20 mouse cellular contexts compared by ENCODE assay signal in genomic region chr1:24686235-24687021, GRCm38 (mm10). TPM values are rescaled to one million over a fixed set of nuclear protein-coding genes. Genes with fewer than 3 reads are reported as not detected.
A peak's percentile ranks its signal among the peaks of the same experiment; 100 is the strongest.
DNase-seq lines count a peak whose midpoint lies in the region; ATAC-seq and TF ChIP-seq lines count a peak whose summit lies in the region.
"Had no signal": no experiment of that assay in that cellular context is flagged by ENCODE, and none has a peak within 500 bp of the region (broad histone marks: within the 10 kb centered on the region; RNA-seq: fewer than 3 reads in every experiment).

No protein-coding gene starts in this region.

- 81% methylated on average over 4 of the region's 4 CpGs for WGBS in forebrain, embryonic 13.5 days
- 93% methylated on average over 4 of the region's 4 CpGs for WGBS in forebrain, embryonic 11.5 days
- 93% methylated on average over 4 of the region's 4 CpGs for WGBS in liver, adult 2 months
- 96% methylated on average over 4 of the region's 4 CpGs for WGBS in limb, embryonic 10.5 days

- no peak overlapping the region for H3K9ac ChIP-seq in forebrain, embryonic 13.5 days
- H3K9ac ChIP-seq in forebrain, embryonic 11.5 days (ENCODE audit: low read length): no peak overlapping the region
- no peak overlapping the region for H3K9ac ChIP-seq in liver, adult 2 months (ENCODE audit: low read depth, low read length)
- H3K9ac ChIP-seq: embryonic facial prominence, embryonic 13.5 days; heart, embryonic 15.5 days; hindbrain, embryonic 13.5 days had no signal

- no peaks in the 10 kb centered on the region for H3K27me3 ChIP-seq in forebrain, embryonic 13.5 days
- H3K27me3 ChIP-seq in forebrain, embryonic 11.5 days (ENCODE audit: control insufficient read depth, insufficient read depth, low read length): no peaks in the 10 kb centered on the region
- H3K27me3 ChIP-seq in liver, adult 2 months (ENCODE audit: control insufficient read depth, insufficient read depth, low read length): no peaks in the 10 kb centered on the region
- no peaks in the 10 kb centered on the region for H3K27me3 ChIP-seq in limb, embryonic 10.5 days (ENCODE audit: low read depth, poor library complexity, severe bottlenecking)
- H3K27me3 ChIP-seq: embryonic facial prominence, embryonic 13.5 days; heart, embryonic 15.5 days; hindbrain, embryonic 13.5 days had no signal

- no peak overlapping the region for H3K4me3 ChIP-seq in forebrain, embryonic 13.5 days
- no peak overlapping the region for H3K4me3 ChIP-seq in forebrain, embryonic 11.5 days (ENCODE audit: low read depth, low read length)
- H3K4me3 ChIP-seq in liver, adult 2 months (ENCODE audit: insufficient read depth, low read depth, low read length): no peak overlapping the region
- H3K4me3 ChIP-seq in limb, embryonic 10.5 days: no peak overlapping the region
- H3K4me3 ChIP-seq: embryonic facial prominence, embryonic 13.5 days; heart, adult 2 months; heart, embryonic 15.5 days; hindbrain, embryonic 13.5 days had no signal

- no peaks in the 10 kb centered on the region for H3K36me3 ChIP-seq in forebrain, embryonic 13.5 days (ENCODE audit: poor library complexity, severe bottlenecking)
- H3K36me3 ChIP-seq in forebrain, embryonic 11.5 days (ENCODE audit: control insufficient read depth, insufficient read depth, low read length): no peaks in the 10 kb centered on the region
- peaks cover 13% of the 10 kb centered on the region for H3K36me3 ChIP-seq in liver, adult 2 months (ENCODE audit: control insufficient read depth, insufficient read depth, low read length)
- H3K36me3 ChIP-seq in limb, embryonic 10.5 days: peaks cover 15% of the 10 kb centered on the region

- peak; percentile 73 for ATAC-seq in forebrain, embryonic 13.5 days
- no peak for ATAC-seq in forebrain, embryonic 11.5 days (replicated peaks; ENCODE audit: low FRiP score)
- peak; percentile 27; the same call in 1 of the 2 replicates for ATAC-seq in megakaryocyte progenitor cell, adult 5-6 weeks (replicated peaks; ENCODE audit: poor library complexity)
- ATAC-seq: activated CD4-positive, CD25-positive, alpha-beta regulatory T cell, adult 4 months; hindbrain, postnatal 0 days had no signal

- H3K4me2 ChIP-seq in forebrain, embryonic 13.5 days: no peak overlapping the region
- H3K4me2 ChIP-seq in forebrain, embryonic 11.5 days (ENCODE audit: low read depth, low read length, severe bottlenecking): no peak overlapping the region
- H3K4me2 ChIP-seq: embryonic facial prominence, embryonic 13.5 days; heart, embryonic 11.5 days; heart, embryonic 15.5 days; hindbrain, embryonic 13.5 days had no signal

- no peak for TF ChIP-seq CTCF in liver, adult 2 months (IDR thresholded peaks at IDR 0.05; ENCODE audit: low read depth, low read length)

- no peaks in the 10 kb centered on the region for H3K4me1 ChIP-seq in forebrain, embryonic 13.5 days
- H3K4me1 ChIP-seq in forebrain, embryonic 11.5 days (replicated peaks; ENCODE audit: control insufficient read depth, insufficient read depth, low read length): no peaks in the 10 kb centered on the region
- H3K4me1 ChIP-seq in liver, adult 2 months (ENCODE audit: control insufficient read depth, insufficient read depth, low read length): no peaks in the 10 kb centered on the region
- H3K4me1 ChIP-seq in limb, embryonic 10.5 days: no peaks in the 10 kb centered on the region
- H3K4me1 ChIP-seq: embryonic facial prominence, embryonic 13.5 days; heart, embryonic 15.5 days; hindbrain, embryonic 13.5 days had no signal

- TF ChIP-seq POLR2A in liver, adult 2 months (IDR thresholded peaks at IDR 0.05; ENCODE audit: extremely low read depth, insufficient read depth, low read length): no peak

- H3K27ac ChIP-seq in forebrain, embryonic 13.5 days: no peak overlapping the region
- no peak overlapping the region for H3K27ac ChIP-seq in forebrain, embryonic 11.5 days (ENCODE audit: low read depth, low read length)
- H3K27ac ChIP-seq in liver, adult 2 months (replicated peaks; ENCODE audit: insufficient read depth, low read depth, low read length): no peak overlapping the region
- no peak overlapping the region for H3K27ac ChIP-seq in limb, embryonic 10.5 days
- H3K27ac ChIP-seq: embryonic facial prominence, embryonic 13.5 days; heart, adult 2 months; heart, embryonic 15.5 days; hindbrain, embryonic 13.5 days; hindbrain, postnatal 0 days had no signal

- DNase-seq in forebrain, embryonic 11.5 days (ENCODE audit: low spot score): no peak
- DNase-seq in liver, adult 2 months (ENCODE audit: extremely low read depth, low read depth, low spot score): peak; percentile 17
- DNase-seq in liver (no peak), A20 (ENCODE audit: low read depth, low spot score) (peak; percentile 65)
- DNase-seq in limb, embryonic 10.5 days (ENCODE audit: low spot score): no peak
- DNase-seq: adrenal gland, postnatal 14 days; cerebellum, adult 18-20 months; cerebellum, adult 9-11 months; cerebellum, postnatal 36 days; gastrocnemius, postnatal 10 days; heart, postnatal 14 days had no signal

- H3K9me3 ChIP-seq in forebrain, embryonic 13.5 days (replicated peaks): no peaks in the 10 kb centered on the region
- no peaks in the 10 kb centered on the region for H3K9me3 ChIP-seq in forebrain, embryonic 11.5 days (ENCODE audit: control insufficient read depth, low read length)
- no peaks in the 10 kb centered on the region for H3K9me3 ChIP-seq in limb, embryonic 10.5 days (replicated peaks)
- H3K9me3 ChIP-seq: embryonic facial prominence, embryonic 13.5 days; heart, embryonic 15.5 days; hindbrain, embryonic 13.5 days had no signal

- peaks cover 8% of the 10 kb centered on the region; the same call in 1 of the 2 replicates for H3K79me2 ChIP-seq in liver, adult 2 months (ENCODE audit: control insufficient read depth, insufficient read depth, low read length)

RNA-seq across cellular contexts. Expression of gene Lmbrd1, which starts 8.0 kb away (rescaled TPM):
- 31.2 and 33.6 TPM in 2 replicates for polyA plus RNA-seq in forebrain, embryonic 13.5 days (2015; fragmentation: Nextera tagmentation; extraction: Ambion mirVana)
- 24.7 and 29.4 TPM in 2 replicates for polyA plus RNA-seq in forebrain, embryonic 11.5 days (2014; fragmentation: Nextera tagmentation; extraction: Ambion mirVana)
- total RNA-seq in liver, adult 2 months (2014; rRNA removed): 70.9 and 75.6 TPM in 2 replicates
- 29.6 and 29.7 TPM in 2 replicates for polyA plus RNA-seq in liver, adult 2 months (2012; rRNA removed)
- 19.1 and 19.3 TPM in 2 replicates for total RNA-seq in megakaryocyte progenitor cell, adult 5-6 weeks (2015)
- 10.1 and 16.2 TPM in 2 replicates for total RNA-seq in megakaryocyte progenitor cell, adult 5-6 weeks (2017)
- 16.3 and 18.3 TPM in 2 replicates for polyA plus RNA-seq in limb, embryonic 10.5 days (2016; fragmentation: Nextera tagmentation; extraction: Ambion mirVana)

Comparison
In these comparisons a context has a peak if more than half of its experiments do, and no peak if none do; other contexts are left out.
1. DNase-seq: peak in liver, adult 2 months (single experiment) and A20 (single experiment); none in forebrain, embryonic 11.5 days (single experiment), liver (single experiment) and limb, embryonic 10.5 days (single experiment).